Mouse (Mus musculus): ENCODE measurements around the gene Itsn1. TPM values are rescaled to one million over a fixed set of nuclear protein-coding genes. Genes with fewer than 3 reads are reported as not detected.

Gene Itsn1
- total RNA-seq, 4 experiments from 2014 or later: 50.2 to 64.1 (median 53.3) TPM

DNA sequence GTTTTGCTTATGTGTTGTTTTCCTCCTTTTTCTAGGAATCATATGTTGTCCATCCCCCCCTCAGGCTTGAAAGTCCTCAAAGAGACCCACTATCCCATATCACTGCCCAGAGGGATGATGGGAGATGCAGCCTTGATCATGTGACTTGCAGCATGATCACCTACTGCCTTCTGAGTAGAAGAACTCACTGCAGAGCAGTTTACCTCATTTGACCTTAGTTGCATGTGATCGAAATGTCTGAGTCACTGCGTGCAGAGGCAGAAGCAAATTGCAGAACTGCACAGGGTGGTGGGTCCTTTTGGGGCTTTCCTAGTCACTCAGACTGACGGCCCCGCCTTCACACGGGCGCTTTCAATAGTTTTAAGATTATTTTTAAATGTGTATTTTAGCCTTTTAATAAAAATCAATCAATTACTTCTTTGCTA lies 141.1 kb downstream of the Itsn1 start:
- no peak for DNase-seq (ENCODE audit: low spot score)

DNA sequence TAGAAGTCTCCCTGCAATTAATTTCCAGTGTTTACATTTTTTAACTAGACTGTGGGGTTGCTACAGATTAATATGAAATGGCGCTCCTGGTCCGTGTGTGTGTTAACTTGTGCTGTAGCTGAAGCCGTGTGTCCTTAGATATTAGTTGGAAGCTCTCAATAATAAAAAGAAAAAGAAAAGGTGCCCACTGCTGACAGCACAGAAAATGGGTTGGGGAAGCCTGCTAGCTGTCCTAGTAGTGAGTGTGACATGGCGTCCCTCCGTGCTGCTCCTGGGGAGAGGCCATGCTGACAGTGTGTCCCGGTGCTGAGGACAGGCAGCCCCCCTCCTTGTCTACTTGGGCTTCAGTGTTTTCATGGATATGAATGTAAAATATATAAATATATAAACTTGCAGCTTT lies 142.1 kb downstream of the Itsn1 start:
- no peak for DNase-seq (ENCODE audit: low spot score)

DNA sequence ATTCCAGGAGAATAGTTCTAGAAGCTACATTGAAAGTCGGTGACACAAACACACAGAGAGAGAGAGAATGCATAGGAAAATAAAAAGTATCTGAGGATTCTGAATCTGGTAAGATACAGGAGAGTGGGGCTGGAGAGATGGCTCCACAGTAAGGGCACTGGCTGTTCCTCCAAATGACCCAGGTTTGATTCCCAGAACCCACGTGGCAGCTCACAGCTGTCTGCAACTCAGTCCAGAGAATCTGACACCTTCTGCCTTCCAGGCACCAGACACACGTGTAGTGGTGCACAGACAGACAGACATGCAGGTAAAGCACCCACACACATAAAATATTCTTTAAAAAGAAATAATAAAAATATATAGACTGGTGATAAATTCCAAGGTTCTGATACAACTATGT lies 144.6 kb downstream of the Itsn1 start:
- DNase-seq (ENCODE audit: low spot score): no peak

DNA sequence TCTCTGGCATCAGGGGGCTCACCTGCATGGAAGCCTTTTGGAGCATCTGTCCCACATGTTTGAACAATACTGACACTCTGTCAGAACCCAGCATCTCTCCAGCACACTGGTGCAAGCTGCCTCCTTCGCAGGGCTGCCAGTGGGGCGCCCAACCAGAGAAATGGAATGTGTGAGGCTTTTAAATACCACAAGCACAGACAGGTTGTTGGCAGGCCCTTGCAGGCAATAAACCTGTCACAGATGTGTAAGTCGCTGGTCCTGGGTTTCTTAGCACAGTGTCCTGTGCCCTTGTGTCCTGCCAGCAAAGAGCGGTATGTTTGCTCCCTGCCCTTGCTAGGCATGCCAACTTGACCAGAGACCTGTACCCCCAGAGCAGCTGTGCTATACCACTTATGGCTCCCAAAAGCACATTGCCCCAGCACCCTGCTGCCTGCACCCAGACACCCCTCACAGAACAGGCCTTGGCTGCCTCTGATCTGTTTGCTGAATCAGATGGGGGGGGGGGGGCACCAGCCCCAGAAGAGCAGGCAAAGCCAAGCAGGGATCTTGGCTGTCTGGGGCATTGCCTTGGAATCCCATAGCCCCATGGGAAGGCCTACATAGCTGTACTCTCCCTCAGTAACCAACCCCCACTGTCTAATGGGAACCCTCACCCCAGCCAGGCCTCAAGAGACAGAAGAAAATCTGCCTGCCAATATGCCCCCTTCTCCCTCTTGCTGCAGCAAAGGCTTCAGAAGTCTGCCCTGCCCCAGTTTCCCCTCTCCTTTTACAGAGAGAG lies 146.7 kb downstream of the Itsn1 start:
- no peak for DNase-seq (ENCODE audit: low spot score)

DNA sequence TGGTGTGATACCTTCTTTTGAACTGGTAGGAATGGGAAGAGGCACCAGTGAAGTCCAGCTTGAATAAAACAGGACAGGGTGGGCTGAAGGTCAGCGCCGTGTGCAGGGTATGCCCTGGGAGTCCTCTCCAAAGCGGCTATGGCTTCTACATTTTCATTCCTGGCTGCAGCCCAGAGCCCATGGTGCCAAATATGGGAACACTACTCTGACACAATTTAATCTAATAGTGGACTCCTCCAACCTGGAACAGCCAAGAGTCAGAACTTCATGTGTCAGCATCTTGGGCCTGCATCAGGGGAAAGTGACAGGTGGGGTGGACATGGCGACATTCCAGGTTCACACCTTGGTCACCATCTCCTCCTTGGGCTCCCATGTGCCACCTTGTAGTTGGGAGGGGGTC lies 147.4 kb downstream of the Itsn1 start:
- DNase-seq (ENCODE audit: low spot score): no peak

DNA sequence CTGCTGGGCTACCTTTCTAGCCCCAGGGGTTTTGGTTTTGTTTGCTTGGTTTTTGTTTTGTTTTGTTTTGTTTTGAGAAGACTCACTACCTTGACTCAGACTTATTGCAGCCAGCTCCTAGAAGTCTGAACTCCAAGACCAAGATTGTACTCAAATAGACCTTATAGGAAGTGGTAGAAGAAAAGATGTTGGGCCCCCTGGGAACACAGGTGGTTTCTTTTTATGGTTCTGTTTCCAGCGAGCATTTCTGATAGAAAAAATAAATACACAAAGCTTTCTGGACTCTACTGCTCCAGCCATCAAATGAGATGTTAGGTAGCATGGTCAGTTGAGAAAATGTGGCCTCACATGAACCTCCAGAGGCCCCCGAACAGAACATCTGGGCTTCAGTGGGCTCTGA lies 150.0 kb downstream of the Itsn1 start:
- no peak for DNase-seq (ENCODE audit: low spot score)

DNA sequence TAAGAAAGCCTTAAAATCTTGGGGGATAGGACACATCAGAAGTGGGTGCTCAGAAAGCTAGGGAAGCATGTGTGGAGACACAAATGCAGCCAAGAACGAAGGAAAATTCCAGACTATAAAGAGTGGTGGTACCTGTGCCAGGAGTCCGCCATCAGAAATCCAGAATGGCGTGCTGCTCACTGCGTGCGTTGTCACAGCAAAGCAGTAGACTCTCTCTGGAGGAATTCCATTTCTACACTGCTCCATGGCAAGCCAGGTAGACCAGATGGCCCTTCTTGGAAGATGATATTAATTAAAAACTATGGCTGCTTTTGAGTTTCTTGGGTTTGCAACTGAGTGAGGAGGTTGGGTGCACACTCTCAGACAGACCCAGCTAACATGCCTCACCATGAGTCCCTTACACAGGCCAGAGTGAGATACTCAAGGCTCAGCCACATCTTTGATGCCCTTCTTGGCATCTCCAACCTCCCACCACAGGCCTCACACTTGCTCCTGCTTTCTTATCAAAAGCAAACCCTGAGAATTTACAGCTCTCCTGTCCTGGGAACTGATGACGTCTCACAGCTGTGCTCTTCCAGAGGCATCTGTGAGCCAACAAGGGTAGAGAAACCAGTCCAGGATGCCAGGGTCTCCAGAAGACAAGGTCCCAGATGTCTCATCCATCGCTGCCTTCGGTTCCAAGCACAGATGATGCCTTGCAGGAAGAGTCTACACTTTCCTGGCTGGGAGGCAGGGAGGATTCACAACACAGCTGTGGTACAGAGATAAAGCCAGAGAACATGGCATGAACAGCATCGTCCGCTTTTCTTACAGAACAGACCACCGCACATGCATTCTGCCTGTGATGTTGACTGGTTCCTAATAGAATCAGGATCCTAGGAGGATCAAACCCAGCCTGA lies 152.0 kb downstream of the Itsn1 start:
- DNase-seq (ENCODE audit: low spot score): no peak

DNA sequence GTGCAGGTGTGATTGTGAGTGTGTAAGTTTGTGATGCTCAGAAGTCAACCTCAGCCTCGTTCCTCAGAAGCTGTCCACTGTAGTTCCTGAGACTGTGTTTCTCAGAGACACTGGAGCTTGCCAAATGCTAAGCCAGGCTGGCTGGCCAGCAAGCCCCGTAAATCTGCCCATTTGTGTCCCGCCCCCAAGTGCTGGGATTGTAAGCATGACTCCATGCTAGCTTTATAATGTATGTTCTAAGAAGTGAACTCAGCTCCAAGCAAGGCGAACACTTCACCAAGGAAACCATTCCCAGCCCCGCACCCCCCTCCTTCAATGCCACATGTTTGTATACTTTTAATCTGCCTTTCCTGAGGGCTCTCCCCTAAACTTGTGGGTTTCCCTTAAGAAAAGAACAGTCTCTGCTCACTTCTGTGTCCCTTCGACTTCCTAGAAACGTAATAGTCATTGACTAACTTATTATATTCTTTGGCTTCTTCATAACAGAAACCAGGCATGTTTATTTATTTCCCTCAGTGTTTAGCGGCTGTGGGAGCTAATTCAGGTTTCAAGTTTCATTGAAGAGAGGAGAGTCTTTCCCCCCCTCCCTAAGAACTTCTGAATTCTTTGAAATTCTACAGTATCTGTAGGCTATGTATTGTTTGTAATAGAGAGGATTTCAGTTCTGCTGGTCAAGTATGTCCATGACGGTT lies 153.2 kb downstream of the Itsn1 start:
- no peak for DNase-seq (ENCODE audit: low spot score)

DNA sequence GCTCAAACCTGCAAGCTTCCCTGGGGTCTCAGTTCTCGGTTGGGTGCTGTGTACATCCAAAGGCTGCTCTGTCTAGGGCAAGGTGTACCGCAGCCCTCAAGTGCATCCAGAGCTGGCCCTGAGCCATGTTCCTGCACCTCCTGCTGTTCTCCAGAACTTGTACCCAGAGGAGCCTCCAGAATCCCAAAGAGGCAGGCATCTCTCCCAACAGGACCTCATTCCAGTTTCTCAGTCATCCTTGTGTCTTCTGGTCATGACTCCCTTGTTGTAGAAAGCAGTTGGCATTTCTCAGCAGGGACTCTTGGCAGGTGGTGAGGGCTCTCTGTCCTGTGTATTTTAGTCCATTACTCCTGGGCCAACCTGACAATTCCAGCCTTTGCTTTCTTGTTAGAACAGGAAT lies 154.6 kb downstream of the Itsn1 start:
- no peak for DNase-seq (ENCODE audit: low spot score)

DNA sequence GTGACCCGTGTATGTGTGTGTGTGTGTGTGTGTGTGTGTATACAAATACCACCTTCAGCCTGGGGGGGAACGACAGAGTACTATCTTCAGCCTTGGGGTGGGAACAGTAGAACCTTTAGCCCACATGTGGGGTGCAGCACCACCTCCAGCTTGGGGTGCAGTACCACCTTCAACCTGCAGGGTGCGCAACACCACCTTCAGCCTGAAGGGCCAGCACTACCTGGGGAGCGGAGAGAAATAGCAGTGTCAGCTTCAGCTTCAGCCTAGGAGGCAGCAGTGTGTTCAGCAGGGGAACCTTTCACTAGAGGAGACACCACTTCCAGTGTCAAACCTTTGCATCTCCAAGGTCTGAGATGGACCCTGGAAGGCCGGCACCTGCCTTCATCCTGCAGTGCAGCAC lies 155.1 kb downstream of the Itsn1 start:
- DNase-seq (ENCODE audit: low spot score): no peak

DNA sequence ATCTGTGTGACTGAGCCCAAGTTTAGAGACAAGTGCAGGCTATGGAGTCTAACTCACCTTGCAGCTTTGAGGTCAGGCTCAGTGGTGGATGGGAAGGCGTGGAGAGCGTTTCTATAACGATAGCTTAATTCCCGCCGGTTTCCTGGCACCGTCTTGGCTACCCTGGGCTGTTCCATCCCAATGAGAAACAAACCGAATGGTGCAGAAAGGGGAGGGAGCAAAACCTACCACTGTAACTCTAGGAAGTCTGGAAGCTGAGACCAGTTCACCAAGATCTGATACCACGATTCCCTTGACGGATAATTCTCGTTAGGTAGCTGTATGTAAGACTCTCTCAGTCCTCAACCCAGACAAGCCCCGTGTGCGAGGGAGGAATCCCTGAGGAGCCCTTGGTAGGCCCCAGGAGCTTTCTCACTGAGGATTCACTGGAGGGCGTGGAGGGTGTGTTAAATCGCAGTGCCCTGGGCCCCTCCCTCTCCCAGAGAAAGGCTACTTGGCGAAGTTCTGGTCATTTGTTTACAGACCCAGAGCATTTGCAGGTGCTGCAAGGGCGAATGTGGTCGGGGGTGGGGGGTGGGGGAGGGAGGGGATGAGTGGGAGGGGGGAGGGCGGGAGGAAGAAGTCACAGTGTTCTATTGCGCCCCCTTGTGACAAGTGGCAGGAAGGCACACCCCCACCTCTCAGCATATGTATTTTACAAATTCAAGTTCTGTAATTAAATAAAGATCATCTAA lies 156.5 kb downstream of the Itsn1 start:
- no peak for DNase-seq (ENCODE audit: low spot score)

DNA sequence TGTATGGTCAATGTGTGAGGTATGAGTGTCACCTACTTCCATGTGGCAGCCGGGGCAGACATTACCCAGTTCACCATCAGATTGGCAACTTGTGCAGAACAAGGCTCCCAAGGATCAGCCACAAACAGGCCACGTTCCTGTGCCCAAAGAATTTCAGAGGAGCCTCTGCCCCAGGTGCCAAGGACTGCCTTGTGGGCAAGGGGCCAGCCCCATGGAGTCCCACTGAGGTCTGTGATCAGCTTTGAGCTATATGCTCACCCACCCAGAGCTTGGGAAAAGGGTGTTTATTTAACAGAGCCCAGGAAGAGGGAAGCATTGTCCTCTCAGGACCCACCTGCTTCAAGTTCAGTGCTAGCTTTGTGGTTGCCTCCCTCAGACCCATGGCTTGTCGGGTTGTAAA lies 159.3 kb downstream of the Itsn1 start:
- DNase-seq (ENCODE audit: low spot score): no peak

DNA sequence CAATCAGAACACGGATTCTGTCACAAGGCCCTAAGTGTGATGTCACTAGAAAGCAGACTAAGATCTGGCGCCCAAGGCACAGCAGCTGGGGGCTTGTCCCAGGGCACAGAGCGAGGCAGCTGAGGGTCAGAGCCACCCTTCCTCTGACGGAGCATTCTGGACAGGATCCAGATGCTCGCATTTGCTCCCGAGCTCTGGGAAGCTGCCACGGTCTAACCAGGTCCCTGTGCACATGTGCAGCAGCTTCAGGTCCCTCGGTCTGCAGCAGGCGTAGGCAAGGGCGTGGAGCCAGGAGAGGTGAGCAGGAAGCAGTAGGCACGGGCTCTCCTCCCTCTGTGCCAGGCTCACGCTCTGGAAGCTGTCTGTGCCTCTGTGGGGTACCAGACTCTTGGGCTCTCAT lies 160.8 kb downstream of the Itsn1 start:
- no peak for DNase-seq (ENCODE audit: low spot score)

DNA sequence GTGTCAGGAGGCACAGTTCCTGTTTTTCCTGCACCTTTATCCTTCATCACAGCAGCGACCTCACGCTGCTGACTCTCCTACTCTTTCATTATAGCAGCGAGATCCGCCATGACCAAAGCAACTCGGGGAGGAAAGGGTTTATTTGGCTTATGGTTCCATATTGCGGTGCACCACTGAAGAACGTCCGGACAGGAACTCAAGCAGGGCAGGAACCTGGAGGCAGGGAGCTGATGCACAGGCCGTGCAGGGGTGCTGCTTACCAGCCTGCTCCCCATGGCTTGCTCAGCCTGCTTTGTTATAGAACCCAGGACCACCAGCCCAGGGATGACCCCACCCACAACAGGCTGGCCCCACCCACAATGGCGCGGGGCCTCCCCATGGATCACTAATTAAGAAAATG lies 162.1 kb downstream of the Itsn1 start:
- no peak for DNase-seq (ENCODE audit: low spot score)

DNA sequence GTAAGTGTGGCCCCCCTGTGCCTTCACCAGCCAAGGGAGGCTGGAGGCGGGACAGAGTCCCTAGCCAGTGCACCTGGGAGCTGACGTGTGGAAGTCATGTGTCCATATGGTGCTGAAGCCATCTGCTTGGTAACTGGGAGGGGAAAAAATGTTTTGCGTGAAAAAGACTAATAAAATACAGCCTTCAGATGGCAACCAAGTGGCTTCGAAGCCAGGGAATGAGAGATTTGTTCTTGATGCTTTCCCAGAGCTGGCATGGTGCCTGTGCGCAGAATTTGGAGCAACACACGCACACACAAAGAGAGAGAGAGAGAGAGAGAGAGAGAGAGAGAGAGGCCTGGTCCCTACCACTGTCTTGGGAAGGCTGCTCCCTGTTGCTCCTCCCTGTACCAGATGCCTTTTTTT lies 167.3 kb downstream of the Itsn1 start:
- DNase-seq (ENCODE audit: low spot score): no peak

DNA sequence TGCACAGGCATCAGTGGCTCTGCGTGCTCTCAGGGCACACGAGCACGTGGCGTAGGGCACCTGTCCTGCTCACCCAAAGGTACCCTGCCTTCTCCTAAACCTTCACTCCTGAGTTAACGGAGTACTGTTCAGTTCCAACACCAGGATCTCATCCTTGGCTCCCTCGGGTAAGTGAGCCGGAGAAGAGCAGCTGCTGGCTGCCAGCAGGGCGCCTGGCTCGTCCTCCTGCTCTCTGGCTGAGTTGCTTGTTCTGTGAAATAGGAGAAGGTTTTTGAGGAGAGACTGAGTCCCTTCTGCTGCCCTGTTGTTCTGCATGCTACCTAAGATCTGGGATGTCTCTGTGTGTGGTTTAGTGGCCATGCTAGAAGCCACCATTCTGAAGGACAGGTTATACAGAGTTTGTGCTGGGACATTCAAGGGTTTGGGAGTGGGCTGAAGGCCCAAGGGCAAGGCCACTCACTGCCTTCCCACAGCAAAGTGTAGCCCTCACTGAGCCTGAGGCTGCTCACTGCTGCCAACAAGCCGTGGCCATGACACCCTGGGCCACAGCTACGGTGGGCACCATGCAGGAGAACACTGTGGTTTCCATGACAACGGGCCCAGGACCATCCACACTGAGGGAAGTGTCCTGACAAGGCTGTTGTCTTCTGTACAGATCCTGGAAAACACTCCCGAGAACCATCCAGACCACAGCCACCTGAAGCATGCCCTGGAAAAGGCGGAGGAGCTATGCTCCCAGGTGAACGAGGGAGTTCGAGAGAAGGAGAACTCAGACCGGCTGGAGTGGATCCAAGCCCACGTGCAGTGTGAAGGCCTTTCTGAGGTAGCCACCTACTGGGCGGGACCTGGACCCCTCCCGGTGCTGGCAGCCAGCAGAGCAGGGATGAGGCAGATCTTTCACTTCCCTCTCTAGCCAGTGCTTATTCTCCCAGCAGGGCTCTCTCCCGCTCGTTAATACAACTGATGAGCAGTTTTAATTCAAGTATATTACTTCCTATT lies 170.1 kb downstream of the Itsn1 start:
- DNase-seq (ENCODE audit: low spot score): no peak

DNA sequence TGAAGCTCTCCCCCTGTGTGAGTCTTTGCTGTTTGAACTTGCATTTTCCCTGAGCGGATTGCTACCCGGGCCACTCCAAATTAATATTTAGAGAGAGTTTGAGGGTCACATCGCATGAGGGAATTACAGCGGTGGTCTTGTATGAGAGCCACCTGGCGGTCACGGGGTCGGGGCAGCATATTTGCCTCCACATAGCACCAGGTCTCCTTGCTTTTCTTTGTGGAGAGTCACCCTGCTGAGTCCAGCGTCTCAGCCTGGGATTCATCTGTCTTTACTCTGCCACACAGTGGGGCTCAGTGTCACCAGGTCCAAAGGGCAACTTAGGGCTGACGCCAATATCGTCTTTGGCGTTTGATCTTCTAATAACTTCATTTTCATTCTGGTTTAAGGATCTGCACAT lies 171.2 kb downstream of the Itsn1 start:
- DNase-seq (ENCODE audit: low spot score): no peak

DNA sequence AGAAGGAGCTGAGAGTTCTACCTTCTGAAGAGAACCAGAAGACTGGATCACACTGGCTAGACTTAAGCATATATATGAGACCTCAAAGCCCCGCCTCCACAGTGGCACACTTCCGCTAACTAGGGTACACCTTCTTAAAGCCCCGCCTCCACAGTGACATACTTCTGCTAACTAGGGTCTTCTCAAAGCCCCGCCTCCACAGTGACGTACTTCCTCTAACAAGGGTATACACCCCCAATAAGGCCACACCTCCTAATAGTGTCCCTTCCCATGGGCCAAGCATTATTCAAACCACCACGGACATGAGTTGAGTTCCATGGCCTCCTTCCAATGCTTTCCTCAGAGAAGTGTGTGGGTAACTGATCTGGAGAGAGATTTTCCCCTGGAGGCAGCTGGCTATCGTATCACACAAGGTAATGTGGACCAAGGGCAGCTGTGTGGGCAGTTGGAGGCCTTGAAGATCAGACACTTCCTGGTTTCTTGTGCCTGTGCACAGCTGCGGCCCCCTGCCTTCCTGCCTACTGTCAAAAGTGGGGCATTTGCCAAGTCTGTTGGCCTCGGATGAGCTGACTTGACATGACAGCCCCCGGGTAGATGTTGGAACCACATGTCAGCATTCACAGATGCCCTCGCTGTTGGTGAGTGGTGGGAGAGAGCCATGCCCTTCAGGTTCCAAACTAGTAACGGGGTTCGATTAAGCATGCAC lies 174.9 kb downstream of the Itsn1 start:
- no peak for DNase-seq (ENCODE audit: low spot score)

DNA sequence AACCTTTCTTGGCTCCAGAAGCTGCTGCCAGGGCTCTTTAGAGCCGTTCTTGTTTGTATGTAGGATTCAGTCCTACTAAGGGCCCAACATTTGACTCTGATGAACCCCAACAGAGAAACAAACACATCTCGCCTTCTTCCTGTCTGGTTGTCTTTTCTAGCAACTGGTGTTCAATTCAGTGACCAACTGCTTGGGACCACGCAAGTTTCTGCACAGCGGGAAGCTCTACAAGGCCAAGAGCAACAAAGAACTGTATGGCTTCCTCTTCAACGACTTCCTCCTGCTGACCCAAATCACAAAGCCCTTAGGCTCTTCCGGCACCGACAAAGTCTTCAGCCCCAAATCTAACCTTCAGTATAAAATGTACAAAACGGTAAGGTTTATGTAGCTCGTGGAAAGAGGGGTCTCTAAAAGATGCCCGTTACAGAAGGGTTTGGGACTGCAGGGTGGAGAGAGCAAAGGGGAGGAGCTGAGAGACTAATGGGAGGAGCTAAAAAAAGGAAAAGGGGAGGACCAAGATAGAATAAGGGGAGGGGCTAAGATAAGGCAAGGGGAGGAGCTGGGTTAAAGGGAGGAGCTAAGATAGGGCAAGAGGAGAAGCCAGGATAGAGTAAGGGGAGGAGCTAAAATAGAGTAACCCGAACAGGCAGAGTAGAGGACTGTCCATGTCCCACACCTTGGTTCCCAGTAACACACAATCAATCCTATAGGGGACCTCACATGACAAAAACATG lies 176.2 kb downstream of the Itsn1 start:
- DNase-seq (ENCODE audit: low spot score): no peak

All from heart, adult 8-10 months (tissue).